Mouse (Mus musculus) intestine, embryonic 15.5 days (tissue): ENCODE results near the gene Fcgr4. TPM values are rescaled to one million over a fixed set of nuclear protein-coding genes. Genes with fewer than 3 reads are reported as not detected.
"Not testable (repeated sequence)": the region's sequence is repeated elsewhere in the genome, so short reads cannot be mapped to it uniquely, and the experiment has no call there.

Experiments used
- ATAC-seq: fragments of 200-750 bp; cut with Nextera tagmentation; 2 replicates; pipeline ENCODE4 v1.8.0; 2017; ENCODE audit warnings: moderate TSS enrichment, moderate library complexity
- H3K27ac ChIP-seq: fragments of 300-500 bp; sonication (generic); 2 replicates; pipeline ENCODE4 v1.5.1; 2015; ENCODE audit warnings: mild to moderate bottlenecking, inconsistent platforms
- H3K27me3 ChIP-seq: fragments of 300-500 bp; sonication (generic); replicated peaks from 2 replicates; pipeline ENCODE4 v1.6.1; 2015; ENCODE audit warnings: inconsistent platforms
- H3K36me3 ChIP-seq: fragments of 300-500 bp; sonication (generic); 2 replicates; pipeline ENCODE4 v1.6.1; 2015; ENCODE audit warnings: inconsistent platforms
- H3K4me1 ChIP-seq: fragments of 300-500 bp; sonication (generic); replicated peaks from 2 replicates; pipeline ENCODE4 v1.6.1; 2015; ENCODE audit warnings: inconsistent platforms
- H3K4me2 ChIP-seq: fragments of 300-500 bp; sonication (generic); replicated peaks from 2 replicates; pipeline ENCODE4 v1.6.1; 2015; ENCODE audit warnings: mild to moderate bottlenecking, inconsistent platforms
- H3K4me3 ChIP-seq: fragments of 300-500 bp; sonication (generic); replicated peaks from 2 replicates; pipeline ENCODE4 v1.5.1; 2015; ENCODE audit warnings: inconsistent platforms
- H3K9ac ChIP-seq: fragments of 300-500 bp; sonication (generic); 2 replicates; pipeline ENCODE4 v1.6.1; 2015; ENCODE audit warnings: inconsistent platforms
- H3K9me3 ChIP-seq: fragments of 300-500 bp; sonication (generic); 2 replicates; pipeline ENCODE4 v1.6.1; 2016; ENCODE audit warnings: inconsistent platforms
- WGBS: fragments of 180-500 bp; shearing (Covaris S2); methylation state at CpG from one replicate; pipeline ENCODE4 v1.1.7; 2015; 5-methylcytosine and 5-hydroxymethylcytosine counted together
- polyA plus RNA-seq: library from polyadenylated mRNA; unstranded; fragments of >200 nt; fragmentation: Nextera tagmentation; extraction: Ambion mirVana; gene quantifications from 2 replicates; pipeline ENCODE4 v1.2.1, GENCODE M21; 2015

Fcgr4 gene
- polyA plus RNA-seq, 1 experiment from 2014 or later: 1.7 TPM

- 23% methylated on average over 10 of the region's 10 CpGs for WGBS
- no peak overlapping the region for H3K27ac ChIP-seq
Measured at GRCm38 (mm10) chr1:171060392-171060791, 41.7 kb downstream of the Fcgr4 start.

GRCm38 (mm10) chr1:171061566-171061965, 42.8 kb downstream of the Fcgr4 start:
- Histone ChIP-seq H3K9me3 (no peaks in the 10 kb centered on the region), H3K27me3 (peaks cover 14% of the 10 kb centered on the region), H3K27ac (no peak overlapping the region), H3K4me1 (peaks cover 8% of the 10 kb centered on the region), H3K4me2 (no peak overlapping the region), H3K36me3 (no peaks in the 10 kb centered on the region), H3K4me3 (no peak overlapping the region), H3K9ac (no peak overlapping the region)
- ATAC-seq: no peak
- WGBS: 77% methylated on average over 3 of the region's 3 CpGs

More at GRCm38 (mm10) chr1:171060392-171060791, 41.7 kb downstream of the Fcgr4 start:
- H3K9me3 ChIP-seq: no peaks in the 10 kb centered on the region
- H3K4me2 ChIP-seq: peak overlapping the region; percentile 29
- peaks cover 7% of the 10 kb centered on the region for H3K27me3 ChIP-seq
- no peak overlapping the region for H3K4me3 ChIP-seq
- no peak for ATAC-seq
- no peak overlapping the region for H3K9ac ChIP-seq
- no peaks in the 10 kb centered on the region for H3K36me3 ChIP-seq
- peaks cover 6% of the 10 kb centered on the region for H3K4me1 ChIP-seq

GRCm38 (mm10) chr1:171063569-171064490, 45.1 kb downstream of the Fcgr4 start:
- not testable (repeated sequence) for H3K4me1 ChIP-seq, H3K36me3 ChIP-seq, H3K9me3 ChIP-seq, H3K27ac ChIP-seq
- Histone ChIP-seq H3K27me3 (peaks cover 18% of the 10 kb centered on the region), H3K4me3 (peak overlapping the region; percentile 35), H3K9ac (0 out of 2 replicates have a peak overlapping the region, but pooled peaks have one; percentile 0), H3K4me2 (peak overlapping the region; percentile 54)
- WGBS: 9% methylated on average over 40 of the region's 61 CpGs
- ATAC-seq: peak; percentile 85

- H3K27me3 ChIP-seq: peaks cover 22% of the 10 kb centered on the region
- not testable (repeated sequence) for H3K36me3 ChIP-seq, H3K27ac ChIP-seq, H3K9me3 ChIP-seq, H3K4me1 ChIP-seq
- peak within 1 kb of the TSS; percentile 38 for H3K4me3 ChIP-seq
- H3K9ac ChIP-seq: 0 out of 2 replicates have a peak within 1 kb of the TSS, but pooled peaks have one; percentile 0
- ATAC-seq: peak; percentile 75
- 1% methylated on average over 43 of the region's 75 CpGs for WGBS
- H3K4me2 ChIP-seq: peak within 1 kb of the TSS; percentile 63
Measured at GRCm38 (mm10) chr1:171064491-171065242, 45.9 kb downstream of the Fcgr4 start, which contains the start of gene Fcgr3. TSS of gene Fcgr3 (minus strand) at chr1:171064935.

- peak; percentile 57 for ATAC-seq
- H3K27me3 ChIP-seq: peaks cover 26% of the 10 kb centered on the region
- not testable (repeated sequence) for H3K9me3 ChIP-seq, H3K36me3 ChIP-seq, H3K27ac ChIP-seq, H3K9ac ChIP-seq, H3K4me1 ChIP-seq
- WGBS: 2% methylated on average over 24 of the region's 35 CpGs
- H3K4me3 ChIP-seq: peak overlapping the region; percentile 35
- peak overlapping the region; percentile 54 for H3K4me2 ChIP-seq
Measured at GRCm38 (mm10) chr1:171065243-171065587, 46.5 kb downstream of the Fcgr4 start.

- not testable (repeated sequence) for H3K4me1 ChIP-seq, H3K27ac ChIP-seq, H3K9me3 ChIP-seq, H3K36me3 ChIP-seq, H3K9ac ChIP-seq
- peaks cover 26% of the 10 kb centered on the region for H3K27me3 ChIP-seq
- peak; percentile 3 for ATAC-seq
- WGBS: 5% methylated on average over 30 of the region's 45 CpGs
- H3K4me3 ChIP-seq: peak overlapping the region; percentile 38
- peak overlapping the region; percentile 63 for H3K4me2 ChIP-seq
Measured at GRCm38 (mm10) chr1:171065768-171066167, 47.0 kb downstream of the Fcgr4 start.

- H3K27me3 ChIP-seq: peaks cover 26% of the 10 kb centered on the region
- not testable (repeated sequence) for H3K9ac ChIP-seq, H3K4me1 ChIP-seq, H3K4me3 ChIP-seq, H3K36me3 ChIP-seq, H3K27ac ChIP-seq, H3K4me2 ChIP-seq, H3K9me3 ChIP-seq
- ATAC-seq: peak; percentile 40
- WGBS: 36% methylated on average over 2 of the region's 10 CpGs
Measured at GRCm38 (mm10) chr1:171066583-171066982, 47.9 kb downstream of the Fcgr4 start.

- not testable (repeated sequence) for H3K9ac ChIP-seq, H3K9me3 ChIP-seq, ATAC-seq, H3K27ac ChIP-seq, H3K36me3 ChIP-seq, H3K4me1 ChIP-seq, H3K4me2 ChIP-seq, H3K4me3 ChIP-seq
- WGBS: 50% methylated on average over 5 of the region's 5 CpGs
- H3K27me3 ChIP-seq: peaks cover 26% of the 10 kb centered on the region
Measured at GRCm38 (mm10) chr1:171067928-171068327, 49.2 kb downstream of the Fcgr4 start.

GRCm38 (mm10) chr1:171069508-171069907, 50.8 kb downstream of the Fcgr4 start:
- 61% methylated on average over 3 of the region's 3 CpGs for WGBS
- ATAC-seq, H3K9me3 ChIP-seq, H3K27ac ChIP-seq, H3K9ac ChIP-seq, H3K4me2 ChIP-seq, H3K36me3 ChIP-seq, H3K4me3 ChIP-seq, H3K4me1 ChIP-seq: not testable (repeated sequence)
- H3K27me3 ChIP-seq: peaks cover 27% of the 10 kb centered on the region

GRCm38 (mm10) chr1:171070879-171071278, 52.2 kb downstream of the Fcgr4 start:
- H3K9ac ChIP-seq, H3K9me3 ChIP-seq, H3K36me3 ChIP-seq, H3K4me1 ChIP-seq, H3K27ac ChIP-seq, ATAC-seq, H3K4me3 ChIP-seq, H3K4me2 ChIP-seq: not testable (repeated sequence)
- H3K27me3 ChIP-seq: peaks cover 23% of the 10 kb centered on the region
- WGBS: 27% methylated on average over 15 of the region's 16 CpGs

- peaks cover 20% of the 10 kb centered on the region for H3K27me3 ChIP-seq
- WGBS: no CpG with 5 or more reads among the region's 35 CpGs
- H3K9ac ChIP-seq, H3K36me3 ChIP-seq, H3K27ac ChIP-seq, H3K4me2 ChIP-seq, H3K4me3 ChIP-seq, H3K9me3 ChIP-seq, H3K4me1 ChIP-seq: not testable (repeated sequence)
- peak; percentile 73 for ATAC-seq
Measured at GRCm38 (mm10) chr1:171071726-171072125, 53.0 kb downstream of the Fcgr4 start.

- H3K27ac ChIP-seq, H3K4me1 ChIP-seq, H3K9me3 ChIP-seq, H3K4me3 ChIP-seq, H3K9ac ChIP-seq, H3K36me3 ChIP-seq, H3K4me2 ChIP-seq: not testable (repeated sequence)
- peak; percentile 70 for ATAC-seq
- no CpG with 5 or more reads among the region's 45 CpGs for WGBS
- H3K27me3 ChIP-seq: peaks cover 21% of the 10 kb centered on the region
Measured at GRCm38 (mm10) chr1:171072217-171072616, 53.5 kb downstream of the Fcgr4 start.
